Mouse (Mus musculus): ENCODE measurements around the gene Glyctk. TPM values are rescaled to one million over a fixed set of nuclear protein-coding genes. Genes with fewer than 3 reads are reported as not detected.

The Glyctk gene
- total and polyA plus RNA-seq, 3 experiments, result 1.00 to 3.5 (median 1.2) TPM

DNA sequence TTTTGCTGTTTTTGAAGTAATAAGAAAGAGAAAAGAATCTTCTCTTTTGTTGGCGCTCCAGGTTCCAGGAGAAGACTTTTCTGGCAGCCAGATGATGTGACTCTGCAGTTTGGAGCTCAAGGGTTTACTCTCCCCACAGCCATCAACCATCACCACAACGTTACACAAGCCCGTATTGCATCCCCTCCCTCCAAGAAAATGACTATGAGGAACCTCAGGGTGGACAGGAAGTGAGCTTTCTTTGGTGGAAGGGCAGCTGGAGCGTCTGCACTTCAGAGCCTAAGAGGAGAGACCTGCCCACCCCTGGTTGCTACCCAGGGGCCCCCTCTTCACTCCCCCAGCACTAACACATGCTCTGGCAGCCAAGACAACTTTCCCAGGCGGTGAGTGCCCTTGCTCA is 10.7 kb downstream of the Glyctk start:
- Histone ChIP-seq H3K36me3 (replicated peaks) (no peaks in the 10 kb centered on the region), H3K4me3 (ENCODE audit: low read depth, low read length) (no peak overlapping the region), H3K27me3 (ENCODE audit: insufficient read depth, low read length) (peaks cover 49% of the 10 kb centered on the region), H3K9me3 (replicated peaks) (no peaks in the 10 kb centered on the region), H3K4me1 (ENCODE audit: insufficient read depth, low read depth, low read length) (no peaks in the 10 kb centered on the region)
- no peak for TF ChIP-seq GATA1 (IDR thresholded peaks at IDR 0.05; ENCODE audit: borderline replicate concordance, low read length)
- no peak for TF ChIP-seq TAL1 (conservative IDR thresholded peaks at IDR 0.05; ENCODE audit: low read depth, low read length)
- no peak for TF ChIP-seq CTCF (IDR thresholded peaks at IDR 0.05; ENCODE audit: low read depth, low read length)
- TF ChIP-seq POLR2AphosphoS5 (IDR thresholded peaks at IDR 0.05; ENCODE audit: insufficient replicate concordance, low read depth, low read length), result no peak
- no peak for TF ChIP-seq GATA2 (IDR thresholded peaks at IDR 0.05; ENCODE audit: borderline replicate concordance, low read depth, low read length)
- no peak for ATAC-seq (ENCODE audit: extremely low read depth, insufficient number of reproducible peaks, low FRiP score, poor library complexity, severe bottlenecking)
- no peak for DNase-seq (ENCODE audit: low spot score)

GRCm38 (mm10) chr9:106145582-106145981 is 12.4 kb downstream of the Glyctk start:
- ATAC-seq (ENCODE audit: extremely low read depth, insufficient number of reproducible peaks, low FRiP score, poor library complexity, severe bottlenecking) (no peak), DNase-seq (ENCODE audit: low spot score) (no peak)
- peaks cover 52% of the 10 kb centered on the region for H3K27me3 ChIP-seq (ENCODE audit: insufficient read depth, low read length)
- no peaks in the 10 kb centered on the region for H3K36me3 ChIP-seq (replicated peaks)
- no peak overlapping the region for H3K4me3 ChIP-seq (ENCODE audit: low read depth, low read length)
- no peaks in the 10 kb centered on the region for H3K9me3 ChIP-seq (replicated peaks)
- H3K4me1 ChIP-seq (ENCODE audit: insufficient read depth, low read depth, low read length), result no peaks in the 10 kb centered on the region
- TF ChIP-seq POLR2AphosphoS5 (IDR thresholded peaks at IDR 0.05; ENCODE audit: insufficient replicate concordance, low read depth, low read length), result no peak

- ATAC-seq (ENCODE audit: extremely low read depth, insufficient number of reproducible peaks, low FRiP score, poor library complexity, severe bottlenecking) (no peak), DNase-seq (ENCODE audit: low spot score) (no peak)
- no peaks in the 10 kb centered on the region for H3K4me1 ChIP-seq (ENCODE audit: insufficient read depth, low read depth, low read length)
- H3K9me3 ChIP-seq (replicated peaks), result no peaks in the 10 kb centered on the region
- TF ChIP-seq CTCF (IDR thresholded peaks at IDR 0.05; ENCODE audit: low read depth, low read length) (no peak), GATA1 (IDR thresholded peaks at IDR 0.05; ENCODE audit: borderline replicate concordance, low read length) (no peak), POLR2AphosphoS5 (IDR thresholded peaks at IDR 0.05; ENCODE audit: insufficient replicate concordance, low read depth, low read length) (no peak), TAL1 (conservative IDR thresholded peaks at IDR 0.05; ENCODE audit: low read depth, low read length) (no peak), GATA2 (IDR thresholded peaks at IDR 0.05; ENCODE audit: borderline replicate concordance, low read depth, low read length) (no peak)
- peaks cover 43% of the 10 kb centered on the region for H3K27me3 ChIP-seq (ENCODE audit: insufficient read depth, low read length)
- H3K4me3 ChIP-seq (ENCODE audit: low read depth, low read length), result no peak overlapping the region
- no peaks in the 10 kb centered on the region for H3K36me3 ChIP-seq (replicated peaks)
Measured at GRCm38 (mm10) chr9:106144176-106144575, 13.8 kb downstream of the Glyctk start.

DNA sequence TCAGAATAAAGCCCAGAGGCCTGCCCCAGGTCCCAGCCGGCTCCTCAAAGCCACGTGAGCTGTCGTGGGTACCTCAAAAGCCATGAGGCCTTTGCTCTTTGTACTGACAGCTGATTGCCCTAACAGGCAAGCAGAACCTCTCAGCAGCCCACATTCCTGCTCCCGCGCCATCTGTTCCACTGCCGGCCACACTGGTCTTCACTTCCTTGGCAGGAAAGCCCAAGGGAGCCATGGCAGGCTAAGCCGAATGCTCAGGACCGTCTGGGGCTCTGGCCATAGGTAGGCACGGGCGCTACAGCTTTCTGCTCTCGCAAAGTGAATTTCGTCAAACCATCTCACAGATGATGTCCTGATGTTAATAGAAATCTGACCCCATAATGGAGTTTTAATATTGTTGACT is 16.0 kb downstream of the Glyctk start:
- Histone ChIP-seq H3K27me3 (ENCODE audit: insufficient read depth, low read length) (peaks cover 22% of the 10 kb centered on the region), H3K4me3 (ENCODE audit: low read depth, low read length) (no peak overlapping the region), H3K4me1 (ENCODE audit: insufficient read depth, low read depth, low read length) (no peaks in the 10 kb centered on the region), H3K9me3 (replicated peaks) (no peaks in the 10 kb centered on the region), H3K36me3 (replicated peaks) (no peaks in the 10 kb centered on the region)
- DNase-seq (ENCODE audit: low spot score), result no peak
- ATAC-seq (ENCODE audit: extremely low read depth, insufficient number of reproducible peaks, low FRiP score, poor library complexity, severe bottlenecking), result no peak
- TF ChIP-seq CTCF (IDR thresholded peaks at IDR 0.05; ENCODE audit: low read depth, low read length), result no peak

DNA sequence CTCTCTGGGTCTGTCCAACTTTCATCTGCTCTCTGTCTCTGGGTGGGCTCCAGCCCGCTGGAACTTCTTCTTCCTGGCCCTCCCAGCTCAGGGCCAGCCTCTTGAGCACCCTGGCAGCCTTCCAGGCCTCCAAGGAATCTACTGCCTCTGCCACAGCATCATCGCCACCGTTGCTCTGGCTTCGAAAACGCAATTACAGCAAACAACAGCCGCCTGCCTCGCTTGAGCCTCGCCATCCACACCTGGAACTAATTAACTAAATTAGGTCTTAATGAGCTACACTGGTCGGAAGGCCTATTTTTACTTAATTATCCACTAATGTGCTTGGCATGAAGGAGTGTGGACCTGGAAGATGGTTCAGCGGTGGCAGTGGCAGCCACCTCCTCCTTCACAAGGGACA is 18.2 kb downstream of the Glyctk start:
- no peak for ATAC-seq (ENCODE audit: extremely low read depth, insufficient number of reproducible peaks, low FRiP score, poor library complexity, severe bottlenecking)

GRCm38 (mm10) chr9:106137671-106138216 is 20.2 kb downstream of the Glyctk start:
- TF ChIP-seq GATA1 (IDR thresholded peaks at IDR 0.05; ENCODE audit: borderline replicate concordance, low read length) (no peak), POLR2AphosphoS5 (IDR thresholded peaks at IDR 0.05; ENCODE audit: insufficient replicate concordance, low read depth, low read length) (no peak), TAL1 (conservative IDR thresholded peaks at IDR 0.05; ENCODE audit: low read depth, low read length) (no peak), CTCF (IDR thresholded peaks at IDR 0.05; ENCODE audit: low read depth, low read length) (no peak), GATA2 (IDR thresholded peaks at IDR 0.05; ENCODE audit: borderline replicate concordance, low read depth, low read length) (no peak)
- Histone ChIP-seq H3K9me3 (replicated peaks) (no peaks in the 10 kb centered on the region), H3K4me3 (ENCODE audit: low read depth, low read length) (no peak overlapping the region), H3K4me1 (ENCODE audit: insufficient read depth, low read depth, low read length) (no peaks in the 10 kb centered on the region), H3K36me3 (replicated peaks) (no peaks in the 10 kb centered on the region), H3K27me3 (ENCODE audit: insufficient read depth, low read length) (peaks cover 15% of the 10 kb centered on the region)
- DNase-seq (ENCODE audit: low spot score) (no peak), ATAC-seq (ENCODE audit: extremely low read depth, insufficient number of reproducible peaks, low FRiP score, poor library complexity, severe bottlenecking) (no peak)

More for the DNA sequence above, 18.2 kb downstream of the Glyctk start:
- Histone ChIP-seq H3K27me3 (ENCODE audit: insufficient read depth, low read length) (peaks cover 12% of the 10 kb centered on the region), H3K36me3 (replicated peaks) (no peaks in the 10 kb centered on the region), H3K4me1 (ENCODE audit: insufficient read depth, low read depth, low read length) (no peaks in the 10 kb centered on the region), H3K4me3 (ENCODE audit: low read depth, low read length) (no peak overlapping the region), H3K9me3 (replicated peaks) (no peaks in the 10 kb centered on the region)
- TF ChIP-seq POLR2AphosphoS5 (IDR thresholded peaks at IDR 0.05; ENCODE audit: insufficient replicate concordance, low read depth, low read length) (no peak), GATA2 (IDR thresholded peaks at IDR 0.05; ENCODE audit: borderline replicate concordance, low read depth, low read length) (no peak), TAL1 (conservative IDR thresholded peaks at IDR 0.05; ENCODE audit: low read depth, low read length) (no peak), GATA1 (IDR thresholded peaks at IDR 0.05; ENCODE audit: borderline replicate concordance, low read length) (no peak), CTCF (IDR thresholded peaks at IDR 0.05; ENCODE audit: low read depth, low read length) (no peak)
- no peak for DNase-seq (ENCODE audit: low spot score)

GRCm38 (mm10) chr9:106130250-106130649 is 27.7 kb downstream of the Glyctk start:
- no peak for TF ChIP-seq POLR2AphosphoS5 (IDR thresholded peaks at IDR 0.05; ENCODE audit: insufficient replicate concordance, low read depth, low read length)
- TF ChIP-seq TAL1 (conservative IDR thresholded peaks at IDR 0.05; ENCODE audit: low read depth, low read length), result no peak
- TF ChIP-seq GATA2 (IDR thresholded peaks at IDR 0.05; ENCODE audit: borderline replicate concordance, low read depth, low read length), result no peak
- no peak for TF ChIP-seq GATA1 (IDR thresholded peaks at IDR 0.05; ENCODE audit: borderline replicate concordance, low read length)
- TF ChIP-seq CTCF (IDR thresholded peaks at IDR 0.05; ENCODE audit: low read depth, low read length), result no peak
- no peaks in the 10 kb centered on the region for H3K9me3 ChIP-seq (replicated peaks)
- no peaks in the 10 kb centered on the region for H3K36me3 ChIP-seq (replicated peaks)
- H3K4me3 ChIP-seq (ENCODE audit: low read depth, low read length), result no peak overlapping the region
- DNase-seq (ENCODE audit: low spot score), result no peak
- H3K27me3 ChIP-seq (ENCODE audit: insufficient read depth, low read length), result peaks cover 6% of the 10 kb centered on the region
- ATAC-seq (ENCODE audit: extremely low read depth, insufficient number of reproducible peaks, low FRiP score, poor library complexity, severe bottlenecking), result no peak
- no peaks in the 10 kb centered on the region for H3K4me1 ChIP-seq (ENCODE audit: insufficient read depth, low read depth, low read length)
